Mouse (Mus musculus) limb, embryonic 10.5 days (tissue): ENCODE measurements around the gene Mamdc2. TPM values are rescaled to one million over a fixed set of nuclear protein-coding genes. Genes with fewer than 3 reads are reported as not detected.
A peak's percentile ranks its signal among the peaks of the same experiment; 100 is the strongest.
"Not testable (repeated sequence)": the region's sequence is repeated elsewhere in the genome, so short reads cannot be mapped to it uniquely, and the experiment has no call there.

Experiments
- DNase-seq: peaks from one replicate; pipeline ENCODE4 v3.0.0-alpha.2; 2017; ENCODE audit warnings: low spot score
- H3K27ac ChIP-seq: fragments of 300-500 bp; sonication (generic); 2 replicates; pipeline ENCODE4 v1.5.1; 2016; ENCODE audit warnings: mild to moderate bottlenecking
- H3K27me3 ChIP-seq: fragments of 300-500 bp; sonication (generic); 2 replicates; pipeline ENCODE4 v1.6.1; 2016; ENCODE audit warnings: low read depth, mild to moderate bottlenecking; ENCODE audit not compliant: poor library complexity, severe bottlenecking
- H3K36me3 ChIP-seq: fragments of 300-500 bp; sonication (generic); 2 replicates; pipeline ENCODE4 v1.6.1; 2016; ENCODE audit warnings: mild to moderate bottlenecking, moderate library complexity
- H3K4me1 ChIP-seq: fragments of 300-500 bp; sonication (generic); 2 replicates; pipeline ENCODE4 v1.6.1; 2016
- H3K4me3 ChIP-seq: fragments of 300-500 bp; sonication (generic); 2 replicates; pipeline ENCODE4 v1.5.1; 2016; ENCODE audit warnings: mild to moderate bottlenecking, moderate library complexity
- H3K9me3 ChIP-seq: fragments of 300-500 bp; sonication (generic); replicated peaks from 2 replicates; pipeline ENCODE4 v1.6.1; 2016; ENCODE audit warnings: mild to moderate bottlenecking
- WGBS: fragments of 180-500 bp; shearing (Covaris S2); methylation state at CpG from one replicate; pipeline ENCODE4 v1.1.7; 2016; 5-methylcytosine and 5-hydroxymethylcytosine counted together
- polyA plus RNA-seq: library from polyadenylated mRNA; unstranded; fragments of >200 nt; fragmentation: Nextera tagmentation; extraction: Ambion mirVana; gene quantifications from 2 replicates; pipeline ENCODE4 v1.2.1, GENCODE M21; 2016

The Mamdc2 gene
- 2.0 and 2.3 TPM in 2 replicates for polyA plus RNA-seq

GRCm38 (mm10) chr19:23447988-23448497 lies at the start of gene Mamdc2:
TSS of gene Mamdc2 (minus strand) at chr19:23448442.
- Histone ChIP-seq H3K27me3 (0 out of 2 replicates have a peak, but pooled peaks cover 8% of the 10 kb centered on the region), H3K36me3 (no peaks in the 10 kb centered on the region), H3K9me3 (no peaks in the 10 kb centered on the region), H3K4me1 (peaks cover 45% of the 10 kb centered on the region), H3K4me3 (peak within 1 kb of the TSS; percentile 60), H3K27ac (peak within 1 kb of the TSS; percentile 79)
- no peak for DNase-seq
- 1% methylated on average over 19 of the region's 19 CpGs for WGBS

DNA sequence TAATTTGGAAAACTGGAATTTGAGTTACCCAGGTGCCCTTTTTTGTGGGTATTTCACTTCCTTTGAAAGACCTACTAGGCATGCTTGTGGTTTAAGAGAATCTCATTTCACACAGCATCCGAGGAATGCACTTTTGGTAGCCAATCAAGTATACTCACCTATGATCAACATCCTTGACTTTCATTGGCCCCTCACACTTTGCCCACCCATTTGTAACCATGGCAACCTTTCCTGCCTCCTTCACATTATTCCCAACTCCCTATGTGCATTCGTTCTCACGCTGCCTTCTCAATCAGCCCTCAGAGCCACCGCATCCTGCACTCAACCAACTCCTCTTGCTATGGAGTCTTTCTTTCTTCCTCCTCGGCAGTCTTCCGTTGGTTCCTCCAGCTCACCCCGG lies 49.8 kb upstream of the Mamdc2 start:
- no peak for DNase-seq
- no peaks in the 10 kb centered on the region for H3K36me3 ChIP-seq
- WGBS = 91% methylated on average over 7 of the region's 7 CpGs

DNA sequence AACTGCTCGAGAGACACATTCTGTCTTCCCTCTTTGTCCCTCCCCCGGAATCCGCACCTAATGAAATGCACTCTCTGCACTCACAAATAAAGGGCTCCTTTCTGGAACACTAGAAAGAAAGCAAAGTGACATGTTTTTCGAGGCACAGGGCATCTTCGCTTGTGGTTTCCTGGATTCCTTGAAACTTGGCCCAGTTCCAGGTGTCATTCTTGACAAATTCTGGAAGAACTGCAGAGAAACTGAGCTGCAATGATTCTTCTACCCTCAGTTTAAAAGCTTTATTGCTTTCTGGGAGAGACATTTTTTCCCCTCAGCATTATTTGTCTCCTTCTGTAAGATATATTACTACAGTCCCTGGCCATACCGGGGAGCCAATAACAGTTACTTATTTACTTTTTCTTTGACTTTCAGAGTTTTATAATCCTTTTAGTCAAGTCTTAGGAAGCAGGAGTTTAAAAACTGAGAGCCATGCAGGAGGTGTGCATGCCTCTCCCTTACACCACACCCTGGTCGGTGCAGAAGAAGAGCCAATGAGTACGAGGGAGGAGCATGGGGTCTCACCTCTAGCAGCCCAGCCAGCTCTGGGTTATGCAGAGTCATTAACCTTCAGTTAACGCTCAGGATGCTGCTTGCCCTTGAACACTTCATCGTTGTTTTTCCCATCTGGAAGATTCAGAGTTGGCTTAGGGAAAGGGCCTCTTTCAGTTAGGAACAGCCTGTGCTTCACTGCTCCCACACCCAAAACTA lies 49.1 kb upstream of the Mamdc2 start:
- no peaks in the 10 kb centered on the region for H3K36me3 ChIP-seq
- WGBS = 81% methylated on average over 10 of the region's 10 CpGs
- no peaks in the 10 kb centered on the region for H3K9me3 ChIP-seq
- H3K4me1 ChIP-seq = 0 out of 2 replicates have a peak, but pooled peaks cover 4% of the 10 kb centered on the region
- H3K27ac ChIP-seq = no peak overlapping the region
- no peak for DNase-seq
- H3K4me3 ChIP-seq = no peak overlapping the region
- no peaks in the 10 kb centered on the region for H3K27me3 ChIP-seq

More for the DNA sequence above, 49.8 kb upstream of the Mamdc2 start:
- Histone ChIP-seq H3K4me1 (0 out of 2 replicates have a peak, but pooled peaks cover 4% of the 10 kb centered on the region), H3K9me3 (no peaks in the 10 kb centered on the region), H3K27me3 (no peaks in the 10 kb centered on the region), H3K27ac (no peak overlapping the region), H3K4me3 (no peak overlapping the region)

DNA sequence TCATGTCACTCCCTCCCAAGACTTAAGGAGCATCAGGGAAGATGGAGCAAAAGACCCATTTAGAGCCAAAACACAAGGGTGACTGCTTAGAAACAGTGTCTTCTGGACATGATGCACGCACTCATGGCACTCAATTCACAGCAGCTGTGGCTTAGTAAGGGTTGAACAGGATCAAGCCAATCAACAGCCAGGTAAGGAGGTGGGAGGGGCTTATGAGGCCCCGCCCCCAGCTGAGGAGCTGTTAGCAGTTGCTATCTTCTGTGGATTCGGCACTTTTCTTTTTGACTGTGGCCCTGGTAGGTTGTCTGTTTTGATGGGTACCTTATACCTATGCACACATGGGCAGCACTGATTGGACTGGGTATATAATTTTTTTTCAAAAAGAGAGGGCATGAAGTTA lies 48.3 kb upstream of the Mamdc2 start:
- WGBS = 95% methylated on average over 3 of the region's 3 CpGs
- no peak overlapping the region for H3K27ac ChIP-seq
- no peak for DNase-seq
- no peaks in the 10 kb centered on the region for H3K27me3 ChIP-seq
- H3K36me3 ChIP-seq = no peaks in the 10 kb centered on the region
- H3K4me3 ChIP-seq = no peak overlapping the region
- H3K9me3 ChIP-seq = no peaks in the 10 kb centered on the region
- H3K4me1 ChIP-seq = 0 out of 2 replicates have a peak, but pooled peaks cover 4% of the 10 kb centered on the region

- H3K27me3 ChIP-seq = no peaks in the 10 kb centered on the region
- H3K36me3 ChIP-seq = no peaks in the 10 kb centered on the region
- peaks cover 4% of the 10 kb centered on the region for H3K4me1 ChIP-seq
- no peak overlapping the region for H3K27ac ChIP-seq
- no peaks in the 10 kb centered on the region for H3K9me3 ChIP-seq
- no peak for DNase-seq
- no peak overlapping the region for H3K4me3 ChIP-seq
Measured at GRCm38 (mm10) chr19:23492663-23493062, 44.4 kb upstream of the Mamdc2 start.

GRCm38 (mm10) chr19:23490703-23491102 lies 42.5 kb upstream of the Mamdc2 start:
- not testable (repeated sequence) for H3K9me3 ChIP-seq, H3K4me1 ChIP-seq, H3K36me3 ChIP-seq, DNase-seq, H3K27ac ChIP-seq, H3K27me3 ChIP-seq, H3K4me3 ChIP-seq
- 45% methylated on average over 7 of the region's 7 CpGs for WGBS

GRCm38 (mm10) chr19:23489780-23490179 lies 41.5 kb upstream of the Mamdc2 start:
- Histone ChIP-seq H3K27ac (no peak overlapping the region), H3K9me3 (no peaks in the 10 kb centered on the region), H3K4me1 (peaks cover 4% of the 10 kb centered on the region), H3K4me3 (no peak overlapping the region), H3K36me3 (no peaks in the 10 kb centered on the region), H3K27me3 (no peaks in the 10 kb centered on the region)
- no peak for DNase-seq
- 52% methylated on average over 8 of the region's 8 CpGs for WGBS

DNA sequence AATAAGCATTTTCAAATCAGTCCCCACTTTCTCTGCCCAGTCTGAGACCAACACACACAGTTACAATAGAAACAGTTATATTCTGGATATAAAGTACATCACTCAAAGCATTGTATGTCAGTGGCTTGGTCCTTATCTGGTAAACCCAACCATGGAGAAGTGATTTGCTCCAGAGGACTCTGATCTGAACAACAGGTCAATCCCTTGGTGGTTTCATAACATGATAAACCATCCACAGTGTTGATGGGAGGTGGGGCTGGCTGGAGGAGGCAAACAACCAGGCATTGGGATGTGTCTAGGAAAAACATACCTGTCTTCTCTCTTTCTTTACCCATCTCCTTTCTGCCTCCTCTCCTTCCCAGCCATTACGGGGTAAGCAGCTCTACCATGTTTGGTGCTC lies 39.2 kb upstream of the Mamdc2 start:
- WGBS = 81% methylated on average over 1 of the region's 1 CpGs
- peaks cover 4% of the 10 kb centered on the region for H3K4me1 ChIP-seq
- H3K36me3 ChIP-seq = no peaks in the 10 kb centered on the region
- no peak overlapping the region for H3K27ac ChIP-seq
- H3K9me3 ChIP-seq = no peaks in the 10 kb centered on the region
- H3K4me3 ChIP-seq = no peak overlapping the region
- no peak for DNase-seq
- no peaks in the 10 kb centered on the region for H3K27me3 ChIP-seq

- Histone ChIP-seq H3K36me3 (no peaks in the 10 kb centered on the region), H3K27me3 (no peaks in the 10 kb centered on the region), H3K27ac (no peak overlapping the region), H3K9me3 (no peaks in the 10 kb centered on the region), H3K4me3 (no peak overlapping the region), H3K4me1 (peaks cover 4% of the 10 kb centered on the region)
- DNase-seq = no peak
- WGBS = 70% methylated on average over 6 of the region's 6 CpGs
Measured at GRCm38 (mm10) chr19:23486631-23487270, 38.5 kb upstream of the Mamdc2 start.

DNA sequence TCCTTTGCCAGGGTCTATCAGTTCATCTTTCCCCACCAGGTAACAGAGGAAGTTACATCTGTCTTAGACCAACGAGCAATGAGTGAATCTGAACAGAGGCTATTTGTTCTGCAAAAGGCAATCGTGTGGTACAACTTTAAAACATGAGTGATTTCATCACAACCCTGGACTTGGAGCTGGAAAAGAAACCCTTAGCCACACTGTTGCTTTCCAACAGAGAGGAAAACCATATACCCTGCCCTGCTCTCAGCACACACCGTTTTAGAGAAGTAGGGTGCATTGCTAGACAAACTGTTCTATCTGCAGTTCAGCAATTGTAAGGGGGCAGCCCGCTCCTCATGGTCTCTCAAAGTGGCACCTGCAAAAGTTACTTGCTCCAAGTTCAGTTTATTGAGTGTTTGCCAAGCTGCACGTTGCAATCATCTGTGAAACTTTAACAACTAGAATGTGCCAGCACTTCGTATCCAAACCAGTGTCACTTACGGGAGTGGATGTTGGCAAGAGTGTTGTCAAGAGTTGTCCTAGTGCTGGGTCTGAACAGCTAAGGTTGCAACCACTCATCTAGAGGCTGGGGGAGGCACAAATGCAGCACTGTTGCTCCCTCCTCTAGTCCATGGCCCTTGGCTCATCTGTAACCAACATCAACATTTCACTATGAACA lies 37.8 kb upstream of the Mamdc2 start:
- Histone ChIP-seq H3K36me3 (no peaks in the 10 kb centered on the region), H3K27me3 (no peaks in the 10 kb centered on the region), H3K27ac (no peak overlapping the region), H3K9me3 (no peaks in the 10 kb centered on the region), H3K4me3 (no peak overlapping the region), H3K4me1 (peaks cover 4% of the 10 kb centered on the region)
- no peak for DNase-seq
- WGBS = 89% methylated on average over 7 of the region's 7 CpGs

- not testable (repeated sequence) for H3K27ac ChIP-seq, DNase-seq, H3K9me3 ChIP-seq, H3K4me3 ChIP-seq, H3K27me3 ChIP-seq, H3K4me1 ChIP-seq, H3K36me3 ChIP-seq
- WGBS = 84% methylated on average over 2 of the region's 2 CpGs
Measured at GRCm38 (mm10) chr19:23482571-23482970, 34.3 kb upstream of the Mamdc2 start.

GRCm38 (mm10) chr19:23479597-23479967 lies 31.3 kb upstream of the Mamdc2 start:
- Histone ChIP-seq H3K9me3 (no peaks in the 10 kb centered on the region), H3K27me3 (no peaks in the 10 kb centered on the region), H3K4me3 (no peak overlapping the region), H3K4me1 (no peaks in the 10 kb centered on the region), H3K27ac (no peak overlapping the region), H3K36me3 (no peaks in the 10 kb centered on the region)
- no peak for DNase-seq
